Comparison of ENCODE assay signal across 16 mouse cellular contexts in genomic region chr12:108993046-108993445, GRCm38 (mm10).
"Had no signal": no experiment of that assay in that cellular context is flagged by ENCODE, and none has a peak within 500 bp of the region (broad histone marks: within the 10 kb centered on the region; RNA-seq: fewer than 3 reads in every experiment).

No protein-coding gene starts in this region.

- H3K4me1 ChIP-seq: stomach, embryonic 15.5 days had no signal

- H3K27me3 ChIP-seq: neural tube, embryonic 13.5 days; stomach, embryonic 15.5 days had no signal

- H3K4me3 ChIP-seq: neural tube, embryonic 12.5 days; neural tube, embryonic 13.5 days; neural tube, embryonic 15.5 days; stomach, embryonic 15.5 days had no signal

- H3K36me3 ChIP-seq: neural tube, embryonic 12.5 days; neural tube, embryonic 13.5 days; neural tube, embryonic 15.5 days; stomach, embryonic 15.5 days had no signal

- H3K27ac ChIP-seq: neural tube, embryonic 12.5 days; neural tube, embryonic 13.5 days; neural tube, embryonic 15.5 days; stomach, embryonic 15.5 days; stomach, postnatal 0 days had no signal

- H3K9me3 ChIP-seq: neural tube, embryonic 12.5 days; neural tube, embryonic 13.5 days; neural tube, embryonic 15.5 days; stomach, embryonic 15.5 days had no signal

- DNase-seq: retina, postnatal 1 day; right cerebral cortex, adult 18-20 months; right cerebral cortex, postnatal 14 days; right cerebral cortex, postnatal 25 days; right cerebral cortex, postnatal 4 days; spleen, adult 18-20 months; thymus, adult 18-20 months; thymus, adult 2 months; thymus, postnatal 14 days; thymus, postnatal 36 days; thymus, postnatal 4 days had no signal
